Mouse (Mus musculus) inflammation-experienced regulatory T-cells, adult 6 months (primary cell): Measurements from ENCODE around the gene Llgl2. TPM values are rescaled to one million over a fixed set of nuclear protein-coding genes. Genes with fewer than 3 reads are reported as not detected.

Experiments used
- polyA plus RNA-seq, 3 experiments: library from polyadenylated mRNA; unstranded; fragments of 100-300 nt; shearing (Covaris generic); gene quantifications; one replicate each; pipeline ENCODE4 v1.2.1; 2017

Llgl2 gene
- polyA plus RNA-seq, 3 experiments from 2014 or later = 7.0 to 9.7 (median 9.6) TPM

Other genes starting within 250 kb of the Llgl2 start
- 10 to 100 TPM; 22.9 to 31.7 (median 27.9) TPM for gene Mrps7, start 220.1 kb upstream of the Llgl2 start, polyA plus RNA-seq
- gene Gga3, start 220.0 kb upstream of the Llgl2 start, polyA plus RNA-seq = 10 to 100 TPM; 24.8 to 36.2 (median 35.0) TPM
- gene Mif4gd, start 211.1 kb upstream of the Llgl2 start, polyA plus RNA-seq = 100 to 1,000 TPM; 192 to 274 (median 231) TPM
- 10 to 100 TPM; 69.3 to 87.8 (median 80.1) TPM for gene Slc25a19, start 195.8 kb upstream of the Llgl2 start, polyA plus RNA-seq
- 10 to 100 TPM; 31.7 to 35.5 (median 33.8) TPM for gene Grb2, start 115.5 kb upstream of the Llgl2 start, polyA plus RNA-seq
- 10 to 100 TPM; 10.6 to 12.7 (median 11.5) TPM for gene Tmem94, start 58.6 kb upstream of the Llgl2 start, polyA plus RNA-seq
- 1 to 10 TPM in 1 of 3 experiments, under 1 TPM in 2; 0.58 to 1.2 (median 0.87) TPM for gene Caskin2, start 10.4 kb upstream of the Llgl2 start, polyA plus RNA-seq
- 10 to 100 TPM in 2 of 3 experiments, 1 to 10 TPM in 1; 9.8 to 13.2 (median 10.8) TPM for gene Tsen54, start 9.3 kb upstream of the Llgl2 start, polyA plus RNA-seq
- not detected for gene Myo15b, start 34.4 kb downstream of the Llgl2 start, polyA plus RNA-seq
- 1 to 10 TPM in 2 of 3 experiments, under 1 TPM in 1; 0.40 to 1.4 (median 1.1) TPM for gene Smim5, start 75.9 kb downstream of the Llgl2 start, polyA plus RNA-seq
- gene Smim6, start 88.0 kb downstream of the Llgl2 start, polyA plus RNA-seq = 1 to 10 TPM; 2.7 to 5.1 (median 4.3) TPM
- gene Sap30bp, start 109.2 kb downstream of the Llgl2 start, polyA plus RNA-seq = 10 to 100 TPM; 35.6 to 55.2 (median 39.2) TPM
- 10 to 100 TPM; 18.2 to 30.3 (median 23.7) TPM for gene Recql5, start 109.4 kb downstream of the Llgl2 start, polyA plus RNA-seq
- gene Itgb4, start 150.7 kb downstream of the Llgl2 start, polyA plus RNA-seq = not detected
- gene Galk1, start 188.7 kb downstream of the Llgl2 start, polyA plus RNA-seq = 10 to 100 TPM; 14.4 to 20.1 (median 15.9) TPM
- gene H3f3b, start 203.9 kb downstream of the Llgl2 start, polyA plus RNA-seq = 1,000 to 10,000 TPM; 1,545 to 2,086 (median 2,075) TPM
- 10 to 100 TPM; 10.1 to 14.6 (median 12.7) TPM for gene Unk, start 206.3 kb downstream of the Llgl2 start, polyA plus RNA-seq